Mouse (Mus musculus) spleen, postnatal 10 days (tissue): ENCODE data around the gene Ntn4.
A peak's percentile ranks its signal among the peaks of the same experiment; 100 is the strongest.

Source experiments
- DNase-seq, 2 experiments: peaks; one replicate each; pipeline ENCODE4 v3.0.0; 2021 to 2022; ENCODE audit warnings: low spot score in 2 of 2

The Ntn4 gene

DNA sequence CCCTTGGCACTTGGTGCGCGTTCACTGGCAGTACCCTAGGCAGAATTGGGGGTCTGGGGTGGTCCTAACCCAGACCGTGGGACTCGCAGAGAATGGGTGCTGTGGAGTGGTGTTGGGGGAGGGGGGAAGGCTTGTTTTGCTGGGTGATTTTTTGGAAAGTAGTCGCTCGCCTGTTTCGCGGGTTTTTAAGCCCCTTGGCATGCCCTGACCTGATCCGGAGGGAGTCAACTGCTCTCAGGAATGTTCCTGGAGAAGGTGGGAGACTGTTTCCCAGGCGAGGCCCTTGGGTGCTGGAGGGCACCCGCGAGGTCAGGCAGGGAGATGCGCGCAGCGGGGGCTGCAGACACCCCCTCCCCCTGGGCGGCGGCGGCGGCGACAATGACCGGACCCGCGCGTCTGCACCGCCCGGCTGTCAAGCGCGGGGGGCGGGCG, at the start of gene Ntn4:
Gene Ntn4 (plus strand): TSS at position 161 of the 432 bp plus-strand sequence.
- no peak for DNase-seq

DNA sequence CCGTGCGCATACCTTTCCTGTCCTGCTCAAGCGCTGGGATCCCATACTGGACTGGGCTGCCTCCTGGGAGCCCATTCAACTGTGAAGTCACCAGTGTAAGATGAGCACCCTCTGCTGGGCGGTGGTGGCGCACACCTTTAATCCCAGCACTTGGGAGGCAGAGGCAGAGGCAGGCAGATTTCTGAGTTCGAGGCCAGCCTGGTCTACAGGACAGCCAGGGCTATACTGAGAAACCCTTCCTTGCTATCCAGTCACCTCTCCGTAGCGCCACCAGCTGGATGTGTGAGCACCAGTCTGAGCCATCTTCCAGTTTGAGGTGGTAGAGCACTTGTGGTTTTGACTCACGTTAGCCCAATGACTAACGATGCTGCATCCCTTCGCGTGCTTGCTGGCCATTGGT, 48.0 kb upstream of the Ntn4 start:
- DNase-seq, result peak in 1 of 2 experiments; percentile 54

DNA sequence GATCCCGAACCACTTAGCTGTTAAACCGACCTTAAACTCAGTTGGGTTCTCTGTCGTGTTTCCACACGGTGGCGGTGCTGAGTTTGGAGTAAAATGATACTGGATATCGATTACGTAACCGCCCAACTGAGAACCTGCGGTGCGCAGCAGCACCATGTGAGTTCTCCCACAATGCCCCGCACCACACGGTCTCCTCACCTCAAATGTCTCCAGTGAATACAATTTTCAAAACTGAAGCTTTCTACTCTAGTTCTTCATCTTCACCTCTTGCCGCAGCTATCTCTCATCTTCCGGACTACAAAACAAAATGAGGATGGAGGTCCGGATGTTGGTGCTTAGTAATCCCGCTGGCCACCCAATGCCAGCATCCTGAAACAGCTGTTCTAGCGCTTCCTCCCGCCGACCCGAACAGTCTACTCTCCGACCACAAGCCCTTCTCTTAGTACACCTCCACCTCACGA, 46.4 kb upstream of the Ntn4 start:
- DNase-seq, result peak; percentile 62 to 89

DNA sequence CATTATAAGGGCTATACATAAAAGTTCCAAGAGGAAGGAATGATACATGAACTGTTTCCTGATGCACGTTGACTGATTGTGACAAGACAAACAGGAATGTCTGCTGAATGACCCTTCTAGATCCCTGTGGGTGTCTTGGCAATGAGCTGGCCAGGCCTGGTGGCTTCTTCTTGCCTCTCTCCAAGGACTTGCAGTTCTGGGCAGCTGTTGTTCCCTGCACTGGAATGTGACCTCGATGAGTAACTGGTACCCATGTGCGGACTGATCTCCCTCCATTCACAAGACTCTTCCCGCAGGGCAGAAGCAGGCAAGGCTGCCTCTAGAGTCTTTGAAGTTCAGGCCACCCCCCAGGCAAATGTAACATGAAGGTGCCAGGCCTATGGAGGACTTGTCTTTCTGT, 44.6 kb upstream of the Ntn4 start:
- no peak for DNase-seq

DNA sequence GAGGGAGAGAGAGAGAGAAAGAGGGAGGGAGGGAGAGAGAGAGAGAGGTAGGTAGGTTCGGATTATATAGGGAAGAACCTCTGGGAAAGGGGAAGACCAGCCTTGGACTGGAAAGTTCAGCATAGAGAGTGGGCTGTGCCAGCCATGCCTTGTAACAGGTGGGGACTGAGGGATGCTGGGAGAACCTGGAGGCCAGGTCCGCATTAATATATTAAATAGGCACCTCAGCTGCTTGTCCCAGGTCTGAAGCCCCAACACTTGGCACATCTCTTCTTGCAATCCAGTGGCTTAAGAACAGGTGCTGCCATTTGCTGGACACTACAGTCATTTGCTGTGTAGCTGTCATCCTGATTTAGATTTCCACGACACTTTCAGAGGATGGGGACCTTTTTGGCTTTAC, 43.8 kb upstream of the Ntn4 start:
- DNase-seq, result no peak

DNA sequence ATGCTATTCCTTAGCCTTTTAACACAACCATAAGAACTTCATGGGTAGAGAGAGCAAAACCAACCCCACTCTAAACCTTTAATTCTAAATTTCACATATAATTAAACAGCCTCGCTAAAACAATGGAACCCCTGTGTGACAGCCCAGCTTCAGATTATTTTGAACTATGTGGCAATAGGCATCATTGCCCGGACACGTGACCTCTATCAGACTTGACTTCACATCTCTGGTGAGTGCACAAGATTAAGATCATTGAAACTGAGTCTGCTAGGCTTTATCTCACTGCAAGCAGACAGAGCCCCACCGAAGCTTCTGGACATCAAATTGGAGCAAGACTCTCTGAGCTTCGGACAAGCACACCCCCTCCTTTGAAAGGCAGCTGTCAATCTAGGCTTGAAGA, 38.2 kb upstream of the Ntn4 start:
- no peak for DNase-seq

DNA sequence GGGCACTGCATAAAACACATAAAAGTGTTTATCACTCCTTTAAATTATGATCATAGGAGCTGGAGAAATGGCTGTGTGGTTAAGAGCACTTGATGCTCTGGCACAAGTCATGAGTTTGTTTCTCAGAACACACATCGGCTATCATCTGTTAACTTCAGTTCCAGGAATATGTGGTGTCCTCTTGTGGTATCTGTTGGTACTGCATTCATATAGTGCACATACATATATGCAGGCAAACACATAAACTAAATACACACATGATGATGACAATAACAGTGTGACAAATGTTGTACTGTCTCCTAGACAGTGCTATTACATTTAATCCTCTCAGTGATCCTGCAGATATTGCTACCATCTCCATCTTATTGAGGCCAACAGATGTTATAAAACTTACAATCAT, 37.2 kb upstream of the Ntn4 start:
- DNase-seq, result no peak

DNA sequence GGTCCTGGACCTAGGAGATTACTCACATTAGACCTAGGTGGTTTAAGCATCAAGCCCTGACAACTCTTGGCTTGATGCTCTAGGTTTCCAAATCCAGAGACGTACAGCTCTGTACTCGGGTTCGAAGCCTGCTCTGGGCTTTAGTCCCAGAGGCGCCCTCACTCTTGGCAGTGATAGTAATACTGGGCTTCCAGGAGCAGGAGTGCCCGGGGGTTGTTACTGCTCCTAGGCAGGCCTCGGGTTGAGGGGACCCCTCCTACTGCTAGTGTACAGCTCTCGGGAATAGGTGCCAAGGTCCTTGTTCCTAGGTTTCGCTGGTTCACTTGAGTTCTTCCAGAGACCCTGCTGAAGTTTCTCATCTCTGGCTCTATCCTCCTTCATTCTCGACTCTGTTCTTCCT, 34.2 kb upstream of the Ntn4 start:
- DNase-seq, result no peak

DNA sequence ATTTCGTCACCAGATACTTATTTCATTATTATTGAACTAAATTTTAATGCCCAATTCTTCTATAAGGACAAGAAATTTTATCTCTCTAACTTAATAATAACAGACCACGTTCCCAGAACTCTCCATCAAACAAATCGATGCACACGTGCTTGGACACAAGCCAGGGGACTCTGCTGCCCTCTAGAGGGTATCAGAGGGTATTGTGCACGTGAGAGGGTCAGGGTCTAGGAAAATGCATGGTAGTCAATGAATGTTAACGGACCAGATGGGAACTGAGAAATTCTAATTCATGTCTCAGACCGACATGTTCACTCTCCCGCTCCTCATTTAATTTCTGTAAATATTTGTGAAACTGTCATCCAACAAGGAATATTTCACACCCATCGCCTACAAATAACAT, 32.4 kb upstream of the Ntn4 start:
- DNase-seq, result no peak

DNA sequence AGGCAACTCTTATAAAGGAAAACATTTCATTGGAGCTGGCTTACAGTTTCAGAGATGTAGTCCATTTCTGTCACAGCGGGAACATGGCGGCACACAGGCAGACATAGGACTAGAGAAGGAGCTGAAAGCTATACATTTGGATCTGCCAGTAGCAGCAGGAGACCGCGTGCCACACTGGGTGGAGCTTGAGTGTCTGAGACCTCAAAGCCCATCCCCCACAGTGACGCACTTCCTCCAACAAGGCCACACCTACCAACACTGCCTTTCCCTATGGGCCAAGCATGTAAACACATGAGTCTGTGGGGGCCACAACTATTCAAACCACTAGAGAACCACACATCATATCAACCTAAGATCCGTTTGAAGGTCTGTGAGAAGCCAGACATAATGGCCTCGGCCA, 31.2 kb upstream of the Ntn4 start:
- DNase-seq, result no peak

DNA sequence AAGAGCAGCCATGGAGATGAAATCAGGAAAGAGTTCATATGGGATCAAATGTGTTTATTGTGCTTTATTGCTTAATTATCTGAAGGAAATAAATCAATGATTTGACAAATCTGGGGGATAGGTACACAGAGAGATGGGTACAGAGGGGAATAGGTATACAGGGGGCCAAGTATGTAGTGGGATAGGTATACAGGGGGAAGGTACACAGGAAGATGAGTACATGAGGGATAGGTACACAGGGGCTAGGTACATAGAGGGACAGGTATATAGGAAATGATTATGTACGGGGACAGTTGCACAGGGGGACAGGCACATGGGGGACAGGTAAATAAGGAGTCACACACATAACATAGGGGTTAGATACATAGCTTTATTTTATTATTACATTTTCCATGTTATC, 29.6 kb upstream of the Ntn4 start:
- no peak for DNase-seq

DNA sequence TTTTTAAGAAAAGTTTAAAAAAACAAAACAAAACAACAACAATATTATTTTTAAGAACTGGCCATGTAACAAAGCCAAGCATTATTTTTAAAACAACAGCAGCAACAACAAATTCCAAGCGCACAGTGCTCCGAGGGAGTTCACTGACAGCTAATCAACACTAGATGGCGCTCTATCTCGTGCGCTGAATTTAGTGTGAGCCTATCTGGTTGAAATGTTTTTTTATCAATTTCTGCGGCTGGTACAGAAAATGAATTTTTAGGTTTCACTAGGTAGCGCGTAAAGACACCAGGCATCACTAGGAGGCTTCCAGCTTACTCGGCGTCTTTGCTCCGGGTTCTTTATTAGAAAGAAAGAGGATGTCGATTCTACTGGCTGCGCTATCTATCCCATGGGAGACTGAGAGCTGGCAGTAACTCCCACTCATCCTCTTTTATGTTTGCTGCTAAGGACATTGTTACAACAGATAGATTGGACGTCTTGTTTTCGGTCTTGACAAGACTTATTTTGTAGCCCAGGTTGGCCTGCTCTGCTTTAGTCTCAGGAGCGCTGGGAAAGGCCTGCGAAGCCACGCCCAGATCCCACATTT, 29.0 kb upstream of the Ntn4 start:
- peak in 1 of 2 experiments; percentile 38 for DNase-seq

DNA sequence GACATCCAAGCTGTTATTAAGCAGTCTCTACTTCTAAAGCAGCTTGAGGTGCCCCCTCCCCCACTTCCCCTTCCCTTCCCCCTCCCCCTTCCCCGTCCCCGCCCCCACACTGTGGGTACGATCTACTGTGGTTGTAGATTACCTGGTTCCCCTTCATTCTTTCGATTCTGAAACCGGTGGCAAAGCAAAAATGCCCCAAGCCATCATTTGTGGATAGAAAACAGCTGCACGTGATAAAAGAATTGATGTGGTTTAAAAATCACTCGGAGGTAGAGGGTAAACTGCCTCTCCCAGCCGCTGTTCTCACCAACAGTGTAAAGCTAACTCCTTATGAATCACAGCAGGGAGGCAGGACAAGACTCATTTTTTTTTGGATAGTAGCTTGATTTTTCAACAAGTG, 25.6 kb upstream of the Ntn4 start:
- no peak for DNase-seq

DNA sequence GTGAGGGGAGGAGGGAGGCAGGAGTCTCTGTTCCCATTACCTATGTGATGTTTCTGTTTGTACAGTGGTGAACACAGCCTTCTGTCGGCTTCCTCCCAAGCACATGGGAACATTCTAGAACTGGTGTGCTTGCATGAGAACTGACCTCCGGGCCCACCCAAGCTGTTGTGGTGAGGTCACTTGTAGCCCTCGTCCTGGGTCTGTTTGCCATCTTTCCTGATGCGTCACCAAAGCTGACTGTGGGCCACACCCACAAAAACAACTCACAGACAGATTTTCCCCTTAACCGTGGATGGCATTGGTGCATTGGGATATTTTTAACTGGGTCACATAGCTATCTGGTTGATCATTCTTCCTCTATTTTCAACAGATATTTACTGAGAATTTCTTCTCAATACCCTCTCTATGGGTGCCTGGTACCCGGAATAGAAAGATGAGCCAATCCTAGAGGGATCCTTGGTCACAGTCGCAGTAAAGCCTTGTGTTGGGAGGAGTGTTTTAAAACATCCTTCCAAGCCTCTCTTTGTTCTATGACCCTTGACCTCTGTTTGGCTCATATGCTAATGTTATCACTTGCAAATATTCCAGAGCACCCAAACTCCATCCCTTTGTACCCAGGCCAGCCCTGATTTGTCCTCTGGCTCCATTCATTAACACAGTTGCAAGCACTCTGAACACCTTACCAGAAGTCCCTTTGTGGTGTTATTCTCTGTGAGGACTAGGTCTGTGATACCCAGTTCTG, 19.9 kb upstream of the Ntn4 start:
- no peak for DNase-seq

DNA sequence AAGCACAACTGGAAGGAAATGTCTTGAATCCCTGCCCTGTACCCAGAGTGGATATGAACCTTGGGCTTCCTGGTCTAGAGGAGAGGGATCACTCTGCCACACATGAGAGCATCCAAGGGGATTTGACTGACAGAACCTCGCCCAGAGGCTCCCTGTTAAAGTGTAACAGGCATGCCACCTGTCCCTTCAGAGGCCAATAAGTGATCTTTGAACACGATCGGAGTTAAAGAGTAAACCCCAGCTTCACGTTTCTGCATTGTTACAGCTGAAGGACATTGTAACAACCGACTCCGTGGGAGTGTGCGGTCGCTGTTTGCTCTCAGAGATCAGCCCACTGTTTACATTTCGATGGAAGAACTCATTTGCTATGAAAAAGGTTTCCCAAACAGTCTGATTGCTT, 16.8 kb upstream of the Ntn4 start:
- DNase-seq, result no peak

DNA sequence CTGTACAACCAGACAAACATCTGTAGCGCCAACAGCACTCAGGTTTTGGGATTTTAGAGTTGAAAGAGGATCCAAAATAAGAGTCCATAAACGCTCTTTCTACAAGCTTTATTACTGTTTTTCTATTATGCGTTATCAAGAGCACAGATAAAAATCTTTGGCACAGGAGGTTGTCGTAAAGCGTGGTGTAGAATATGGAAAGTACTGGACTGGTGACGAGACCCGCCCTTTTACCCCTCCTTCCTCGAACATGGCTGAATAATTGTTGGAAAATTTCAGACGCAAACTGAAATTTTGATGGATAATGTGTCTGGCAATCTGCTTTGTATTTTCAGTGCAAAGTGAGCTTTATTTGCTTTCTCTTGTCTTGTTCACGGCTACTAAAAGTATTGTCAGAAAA, 16.3 kb upstream of the Ntn4 start:
- no peak for DNase-seq

DNA sequence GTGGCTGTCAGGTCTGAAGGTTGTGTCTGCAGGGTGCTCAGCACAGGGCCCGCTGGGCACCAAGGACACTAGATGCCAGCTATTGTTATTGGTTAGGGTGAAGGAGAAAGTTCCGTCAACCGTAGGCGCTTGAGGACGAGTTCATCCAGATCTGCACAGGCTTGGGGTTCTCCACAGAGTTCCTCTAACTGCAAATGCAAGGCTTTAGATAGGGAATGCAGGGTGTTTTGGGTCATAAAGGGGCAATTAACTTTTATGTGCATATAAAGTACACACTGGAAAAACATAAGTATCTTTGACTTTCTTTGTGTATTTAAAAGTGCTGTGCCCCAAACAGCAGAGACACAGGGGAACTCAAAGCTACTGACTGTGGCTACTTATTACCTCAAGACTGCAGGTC, 10.2 kb upstream of the Ntn4 start:
- DNase-seq, result no peak

DNA sequence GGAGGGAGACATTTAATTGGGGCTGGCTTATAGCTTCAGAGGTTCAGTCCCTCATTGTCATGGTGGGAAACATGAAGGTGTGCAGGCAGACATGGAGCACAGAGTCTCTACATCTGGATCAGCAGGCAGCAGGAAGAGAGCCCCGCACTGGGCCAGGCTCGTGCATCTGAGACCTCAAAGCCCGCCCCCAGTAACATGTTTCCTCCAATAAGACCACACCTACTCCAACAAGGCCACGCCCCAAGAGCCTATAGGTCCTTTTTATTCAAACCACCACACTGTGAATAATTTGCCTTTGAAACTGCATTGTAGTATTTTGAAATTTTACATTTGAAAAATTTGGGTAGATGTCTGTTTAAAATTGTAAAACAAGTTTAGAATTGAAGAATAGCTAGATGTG, 8.4 kb upstream of the Ntn4 start:
- no peak for DNase-seq

DNA sequence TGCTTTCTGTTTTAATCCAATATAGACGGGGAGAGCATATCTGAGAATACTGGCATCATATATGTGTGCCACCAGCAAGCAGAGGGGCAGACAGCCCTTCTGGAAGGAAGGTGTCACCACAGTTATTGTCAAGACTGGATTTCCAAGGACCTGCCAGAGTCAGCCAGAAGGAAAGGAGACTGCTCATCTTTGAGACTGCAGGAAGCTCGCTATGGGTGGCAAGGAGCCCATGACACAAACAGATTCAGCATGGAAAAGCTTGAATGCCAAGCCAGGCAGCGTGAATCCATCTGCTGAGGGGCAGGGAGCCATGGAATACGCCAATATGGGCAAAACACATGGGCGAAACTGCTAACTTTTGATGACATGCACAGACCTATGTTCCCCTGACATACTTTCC, 6.9 kb upstream of the Ntn4 start:
- DNase-seq, result no peak

DNA sequence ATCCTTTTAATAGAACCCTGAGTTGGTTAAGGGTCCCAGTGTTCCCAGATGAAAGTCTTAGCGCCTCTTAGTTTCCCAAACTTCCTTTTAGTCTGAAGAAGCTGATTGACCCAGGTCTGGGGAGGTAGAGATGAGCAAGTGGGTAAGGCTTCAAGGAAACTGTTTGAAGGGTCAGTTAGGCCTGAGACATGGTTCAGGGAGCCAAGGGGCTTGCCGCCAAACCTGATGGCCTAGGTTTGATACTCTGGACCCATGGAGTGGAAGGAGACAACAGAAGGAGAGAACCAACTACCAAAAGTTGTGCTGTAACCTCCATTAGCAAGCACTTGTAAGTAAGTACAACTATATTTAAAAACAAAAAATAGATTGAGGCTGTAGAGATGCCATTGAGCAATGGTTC, 6.5 kb upstream of the Ntn4 start:
- no peak for DNase-seq

DNA sequence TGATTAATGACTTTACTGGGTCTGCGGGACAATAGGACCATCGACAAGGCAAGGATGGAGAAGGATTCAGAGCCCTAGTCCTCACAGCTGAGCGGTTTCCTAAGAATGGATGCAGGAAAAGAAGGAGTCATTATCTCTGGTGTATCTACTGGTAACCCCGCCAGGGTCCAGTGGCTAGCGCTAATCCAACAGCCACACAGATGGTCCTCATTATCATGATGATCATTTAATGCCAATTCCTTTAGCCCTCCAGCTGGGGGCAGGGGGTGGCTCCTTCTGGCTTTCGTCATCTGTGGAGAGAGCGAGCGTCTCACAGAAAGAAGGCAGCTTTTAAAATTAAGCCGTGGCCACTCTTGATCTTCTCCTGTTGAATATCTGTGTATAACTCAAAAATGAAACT, 4.5 kb upstream of the Ntn4 start:
- no peak for DNase-seq

DNA sequence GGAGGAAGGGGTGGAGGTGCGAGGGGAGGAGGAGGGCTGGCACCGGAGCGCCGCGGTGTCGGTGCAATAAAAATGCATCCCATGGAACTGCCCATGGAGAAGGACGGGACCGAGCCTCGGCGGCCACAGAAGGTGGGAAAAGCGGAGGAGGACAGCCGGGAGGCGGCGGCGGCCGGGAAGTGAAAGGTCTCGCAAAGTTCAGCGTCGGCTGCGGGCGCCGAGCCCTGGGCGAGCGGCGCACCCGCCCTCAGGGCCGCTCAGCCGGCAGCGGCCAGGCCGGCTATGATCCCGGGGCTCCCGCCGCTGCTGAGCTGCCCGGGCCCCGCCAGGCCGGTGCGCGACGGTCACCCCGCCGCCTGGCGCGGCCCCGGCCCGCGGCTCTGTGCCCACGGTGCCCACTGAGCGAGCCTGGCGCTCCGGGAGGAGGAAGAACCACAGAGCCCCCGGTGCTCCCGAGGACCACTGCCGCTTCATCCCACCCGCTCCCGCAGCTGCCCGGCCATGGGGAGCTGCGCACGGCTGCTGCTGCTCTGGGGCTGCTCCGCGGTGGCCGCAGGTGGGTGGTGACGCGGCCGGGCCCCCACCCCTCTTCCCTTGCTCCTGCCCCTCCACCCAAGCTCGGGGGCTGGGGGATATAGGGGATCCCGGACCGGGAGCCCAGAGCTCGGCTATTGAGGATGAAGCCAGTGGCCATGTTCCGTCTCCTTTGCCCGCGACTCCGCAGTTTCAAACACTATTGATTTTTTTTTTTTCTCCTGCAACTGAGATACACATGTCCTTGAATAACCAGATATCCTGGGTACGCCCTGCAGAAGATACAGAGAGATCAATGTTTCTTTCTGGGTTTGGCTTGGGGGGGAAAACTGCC, 706 bp downstream of the Ntn4 start:
- peak; percentile 47 to 58 for DNase-seq
